Mouse (Mus musculus) midbrain, embryonic 13.5 days (tissue): ENCODE results near the gene Chchd3. TPM values are rescaled to one million over a fixed set of nuclear protein-coding genes. Genes with fewer than 3 reads are reported as not detected.
A peak's percentile ranks its signal among the peaks of the same experiment; 100 is the strongest.

Source experiments
- ATAC-seq: fragments of 200-750 bp; cut with Nextera tagmentation; 2 replicates; pipeline ENCODE4 v1.8.0; 2017; ENCODE audit warnings: mild to moderate bottlenecking, moderate TSS enrichment, moderate library complexity
- H3K27ac ChIP-seq: fragments of 300-500 bp; sonication (generic); 2 replicates; pipeline ENCODE4 v1.5.1; 2015; ENCODE audit warnings: inconsistent platforms, mild to moderate bottlenecking, moderate library complexity
- H3K27me3 ChIP-seq: fragments of 300-500 bp; sonication (generic); 2 replicates; pipeline ENCODE4 v1.6.1; 2015; ENCODE audit warnings: mild to moderate bottlenecking, inconsistent platforms
- H3K36me3 ChIP-seq: fragments of 300-500 bp; sonication (generic); 2 replicates; pipeline ENCODE4 v1.6.1; 2015; ENCODE audit warnings: mild to moderate bottlenecking, inconsistent platforms
- H3K4me1 ChIP-seq: fragments of 300-500 bp; sonication (generic); replicated peaks from 2 replicates; pipeline ENCODE4 v1.6.1; 2015; ENCODE audit warnings: inconsistent platforms
- H3K4me2 ChIP-seq: fragments of 300-500 bp; sonication (generic); replicated peaks from 2 replicates; pipeline ENCODE4 v1.6.1; 2015; ENCODE audit warnings: moderate library complexity, mild to moderate bottlenecking, inconsistent platforms
- H3K4me3 ChIP-seq: fragments of 300-500 bp; sonication (generic); replicated peaks from 2 replicates; pipeline ENCODE4 v1.5.1; 2015; ENCODE audit warnings: mild to moderate bottlenecking, inconsistent platforms
- H3K9ac ChIP-seq: fragments of 300-500 bp; sonication (generic); replicated peaks from 2 replicates; pipeline ENCODE4 v1.6.1; 2015; ENCODE audit warnings: mild to moderate bottlenecking, inconsistent platforms
- H3K9me3 ChIP-seq: fragments of 300-500 bp; sonication (generic); 2 replicates; pipeline ENCODE4 v1.6.1; 2016; ENCODE audit warnings: mild to moderate bottlenecking, inconsistent platforms
- WGBS: fragments of 180-500 bp; shearing (Covaris S2); methylation state at CpG from one replicate; pipeline ENCODE4 v1.1.7; 2015; 5-methylcytosine and 5-hydroxymethylcytosine counted together
- polyA plus RNA-seq: library from polyadenylated mRNA; unstranded; fragments of >200 nt; fragmentation: Nextera tagmentation; extraction: Ambion mirVana; gene quantifications from 2 replicates; pipeline ENCODE4 v1.2.1, GENCODE M21; 2015

Chchd3 gene
- polyA plus RNA-seq, 1 experiment from 2014 or later, result 117 TPM

GRCm38 (mm10) chr6:32837165-32837938, 222.7 kb downstream of the Chchd3 start:
- H3K4me1 ChIP-seq, result peaks cover 7% of the 10 kb centered on the region; the same call in 1 of the 2 replicates
- no peak overlapping the region for H3K4me2 ChIP-seq
- ATAC-seq, result no peak
- 71% methylated on average over 7 of the region's 7 CpGs for WGBS
- H3K4me3 ChIP-seq, result no peak overlapping the region
- H3K9ac ChIP-seq, result no peak overlapping the region
- no peaks in the 10 kb centered on the region for H3K27me3 ChIP-seq
- peaks cover 10% of the 10 kb centered on the region; the same call in 1 of the 2 replicates for H3K36me3 ChIP-seq
- H3K27ac ChIP-seq, result peak overlapping the region; percentile 42
- no peaks in the 10 kb centered on the region for H3K9me3 ChIP-seq

DNA sequence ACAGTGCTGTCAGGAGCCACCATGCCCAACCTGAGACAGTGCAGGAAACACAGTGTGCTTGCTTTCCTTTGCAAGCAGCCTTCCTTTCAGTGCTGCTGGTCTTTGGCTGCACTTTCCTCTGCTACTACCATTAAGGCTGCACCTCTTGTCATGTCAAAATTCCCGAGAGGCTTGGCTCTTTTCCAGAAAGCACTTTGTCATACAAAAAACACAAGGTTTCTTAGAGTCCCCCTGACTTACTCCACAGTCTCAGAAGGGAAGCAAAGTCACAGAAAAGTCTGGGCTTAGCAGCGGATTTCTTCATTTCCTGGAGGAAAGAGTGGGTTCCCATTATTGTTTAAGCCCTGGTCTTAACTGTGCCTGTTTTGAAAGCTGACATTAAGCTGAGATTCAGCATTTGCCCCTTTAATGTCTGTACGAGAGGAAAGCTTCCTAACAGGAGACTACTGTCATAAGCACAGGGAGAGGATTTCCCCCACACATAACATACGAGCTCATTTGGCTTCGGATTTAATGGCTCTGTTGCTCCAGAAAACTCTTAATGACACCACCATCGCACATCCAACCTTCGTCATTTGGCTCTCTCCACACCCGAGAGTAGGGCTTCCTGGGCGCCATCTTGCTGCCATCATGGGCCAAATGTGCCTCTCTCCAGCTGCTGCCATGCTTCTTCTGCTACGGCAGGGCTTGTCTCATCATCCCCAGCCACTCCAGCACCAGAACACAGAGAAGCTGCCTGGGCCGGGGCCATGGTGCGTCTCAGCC, 236.0 kb downstream of the Chchd3 start:
- 0 out of 2 replicates have a peak, but pooled peaks cover under 1% of the 10 kb centered on the region for H3K4me1 ChIP-seq
- H3K9me3 ChIP-seq, result no peaks in the 10 kb centered on the region
- H3K4me2 ChIP-seq, result no peak overlapping the region
- no peak for ATAC-seq
- no peak overlapping the region for H3K27ac ChIP-seq
- H3K4me3 ChIP-seq, result no peak overlapping the region
- H3K27me3 ChIP-seq, result no peaks in the 10 kb centered on the region
- no peaks in the 10 kb centered on the region for H3K36me3 ChIP-seq
- WGBS, result 90% methylated on average over 12 of the region's 12 CpGs
- no peak overlapping the region for H3K9ac ChIP-seq

GRCm38 (mm10) chr6:32818961-32819360, 241.1 kb downstream of the Chchd3 start:
- H3K9me3 ChIP-seq, result no peaks in the 10 kb centered on the region
- 0 out of 2 replicates have a peak, but pooled peaks cover 4% of the 10 kb centered on the region for H3K4me1 ChIP-seq
- no peak overlapping the region for H3K27ac ChIP-seq
- no peak for ATAC-seq
- WGBS, result 61% methylated on average over 4 of the region's 4 CpGs
- H3K4me3 ChIP-seq, result no peak overlapping the region
- H3K9ac ChIP-seq, result no peak overlapping the region
- no peaks in the 10 kb centered on the region for H3K27me3 ChIP-seq
- no peak overlapping the region for H3K4me2 ChIP-seq
- no peaks in the 10 kb centered on the region for H3K36me3 ChIP-seq

DNA sequence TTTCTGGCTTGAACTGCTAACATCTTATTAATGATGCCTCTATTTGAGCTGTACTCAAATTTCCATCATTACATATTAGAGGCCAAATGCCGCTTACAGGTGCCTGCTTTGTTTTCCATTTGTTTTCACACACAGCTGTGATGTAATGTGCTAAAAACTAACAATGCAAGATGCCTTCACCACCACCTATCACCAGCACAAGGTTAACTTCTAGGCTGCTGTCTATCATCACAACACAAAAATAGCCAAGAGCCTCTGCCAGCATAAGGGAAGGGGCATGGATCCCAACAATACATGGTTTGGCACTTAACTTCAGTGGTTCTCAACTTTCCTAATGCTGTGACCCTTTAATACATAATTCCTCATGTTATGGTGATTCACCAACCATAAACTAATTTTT, 251.3 kb downstream of the Chchd3 start:
- H3K27ac ChIP-seq, result no peak overlapping the region
- peaks cover 16% of the 10 kb centered on the region for H3K4me1 ChIP-seq
- no peak for ATAC-seq
- no peaks in the 10 kb centered on the region for H3K36me3 ChIP-seq
- no peak overlapping the region for H3K9ac ChIP-seq
- H3K4me2 ChIP-seq, result no peak overlapping the region
- no peaks in the 10 kb centered on the region for H3K27me3 ChIP-seq
- H3K9me3 ChIP-seq, result no peaks in the 10 kb centered on the region
- H3K4me3 ChIP-seq, result no peak overlapping the region
- WGBS, result 93% methylated on average over 1 of the region's 1 CpGs

- Histone ChIP-seq H3K36me3 (no peaks in the 10 kb centered on the region), H3K27me3 (no peaks in the 10 kb centered on the region), H3K4me3 (no peak overlapping the region), H3K9ac (no peak overlapping the region), H3K27ac (peak overlapping the region; percentile 19; the same call in 1 of the 2 replicates), H3K4me1 (peaks cover 16% of the 10 kb centered on the region), H3K9me3 (no peaks in the 10 kb centered on the region), H3K4me2 (no peak overlapping the region)
- 44% methylated on average over 4 of the region's 4 CpGs for WGBS
- no peak for ATAC-seq
Observed at GRCm38 (mm10) chr6:32807771-32808170, 252.3 kb downstream of the Chchd3 start.

DNA sequence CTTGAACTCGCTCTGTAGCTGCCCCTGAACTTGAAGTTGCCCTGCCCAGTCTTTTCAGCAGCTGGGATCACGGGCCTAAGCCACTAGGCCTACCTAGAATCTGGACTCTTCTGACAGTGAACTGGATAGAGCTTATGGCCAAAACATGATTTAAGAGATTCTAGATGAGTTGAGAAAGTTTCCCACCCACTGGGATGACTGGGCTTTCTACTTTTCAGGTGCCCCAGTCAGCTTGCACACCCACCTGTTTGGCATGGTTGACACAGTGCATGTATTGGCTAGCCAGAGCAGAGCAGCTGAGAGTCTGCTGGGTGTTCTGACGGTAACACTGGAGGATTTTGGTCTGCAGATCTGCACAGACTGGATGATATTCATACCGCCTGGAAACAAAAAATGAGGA, 256.4 kb downstream of the Chchd3 start:
- peaks cover 17% of the 10 kb centered on the region for H3K36me3 ChIP-seq
- H3K27me3 ChIP-seq, result no peaks in the 10 kb centered on the region
- no peak overlapping the region for H3K27ac ChIP-seq
- no peak overlapping the region for H3K4me2 ChIP-seq
- no peaks in the 10 kb centered on the region for H3K9me3 ChIP-seq
- peaks cover 16% of the 10 kb centered on the region for H3K4me1 ChIP-seq
- no peak overlapping the region for H3K4me3 ChIP-seq
- 94% methylated on average over 4 of the region's 4 CpGs for WGBS
- no peak for ATAC-seq
- H3K9ac ChIP-seq, result no peak overlapping the region

DNA sequence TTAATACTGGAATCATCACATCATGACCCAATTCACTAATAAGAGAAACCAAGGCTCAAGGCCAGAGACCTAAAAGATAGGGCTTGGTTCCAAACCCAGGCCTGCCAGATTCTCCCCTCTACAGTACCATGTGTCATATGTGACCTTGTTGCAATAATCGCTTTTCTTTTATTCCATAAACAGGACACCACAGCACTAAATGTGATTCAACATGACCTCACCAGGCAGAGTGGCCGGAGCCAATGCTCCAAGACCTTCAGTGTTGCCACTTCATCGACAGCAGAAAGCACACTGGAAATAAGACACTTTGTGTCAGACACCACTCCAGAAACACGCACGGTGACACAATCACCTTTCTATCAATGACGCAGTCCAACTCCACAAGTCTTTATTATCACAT, 258.3 kb downstream of the Chchd3 start:
- no peaks in the 10 kb centered on the region for H3K27me3 ChIP-seq
- peaks cover 9% of the 10 kb centered on the region; the same call in 1 of the 2 replicates for H3K4me1 ChIP-seq
- H3K9me3 ChIP-seq, result no peaks in the 10 kb centered on the region
- no peak overlapping the region for H3K27ac ChIP-seq
- H3K36me3 ChIP-seq, result peaks cover 17% of the 10 kb centered on the region
- H3K4me3 ChIP-seq, result no peak overlapping the region
- no peak overlapping the region for H3K4me2 ChIP-seq
- no peak for ATAC-seq
- 97% methylated on average over 6 of the region's 6 CpGs for WGBS
- no peak overlapping the region for H3K9ac ChIP-seq

DNA sequence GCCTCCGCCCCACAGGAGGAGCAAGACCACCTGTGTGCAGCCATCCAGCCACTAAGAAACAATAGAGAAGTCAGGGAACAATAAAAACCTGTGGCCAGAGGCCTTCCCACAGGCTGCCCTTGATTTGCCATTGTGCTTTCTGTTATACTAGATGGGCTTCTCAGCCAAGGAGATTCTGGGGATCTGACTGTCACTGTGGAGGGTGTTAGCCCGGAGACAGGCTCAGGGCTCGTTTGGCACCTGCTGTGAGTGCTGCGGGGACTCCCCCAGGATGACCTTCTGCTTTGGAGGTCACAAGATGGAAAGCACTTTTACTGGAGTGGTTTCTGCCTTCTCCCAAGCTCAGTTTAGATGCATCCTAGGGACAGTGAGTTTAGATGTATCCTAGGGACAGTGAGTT, 262.5 kb downstream of the Chchd3 start:
- WGBS, result 18% methylated on average over 4 of the region's 4 CpGs
- Histone ChIP-seq H3K4me3 (no peak overlapping the region), H3K27me3 (no peaks in the 10 kb centered on the region), H3K27ac (no peak overlapping the region), H3K9ac (no peak overlapping the region), H3K4me1 (0 out of 2 replicates have a peak, but pooled peaks cover 8% of the 10 kb centered on the region), H3K9me3 (no peaks in the 10 kb centered on the region), H3K36me3 (peaks cover 18% of the 10 kb centered on the region), H3K4me2 (no peak overlapping the region)
- ATAC-seq, result no peak

- H3K4me1 ChIP-seq, result 0 out of 2 replicates have a peak, but pooled peaks cover 8% of the 10 kb centered on the region
- H3K4me2 ChIP-seq, result no peak overlapping the region
- no peaks in the 10 kb centered on the region for H3K27me3 ChIP-seq
- no peaks in the 10 kb centered on the region for H3K9me3 ChIP-seq
- no peak overlapping the region for H3K4me3 ChIP-seq
- H3K36me3 ChIP-seq, result peaks cover 11% of the 10 kb centered on the region; the same call in 1 of the 2 replicates
- ATAC-seq, result 0 out of 2 replicates have a peak, but pooled peaks have one; percentile 27
- H3K27ac ChIP-seq, result no peak overlapping the region
- 66% methylated on average over 8 of the region's 8 CpGs for WGBS
- H3K9ac ChIP-seq, result no peak overlapping the region
Observed at GRCm38 (mm10) chr6:32795653-32796500, 264.2 kb downstream of the Chchd3 start.

- Histone ChIP-seq H3K36me3 (0 out of 2 replicates have a peak, but pooled peaks cover 10% of the 10 kb centered on the region), H3K9me3 (no peaks in the 10 kb centered on the region), H3K9ac (no peak overlapping the region), H3K4me2 (no peak overlapping the region), H3K27ac (no peak overlapping the region), H3K27me3 (no peaks in the 10 kb centered on the region), H3K4me3 (no peak overlapping the region), H3K4me1 (0 out of 2 replicates have a peak, but pooled peaks cover 8% of the 10 kb centered on the region)
- no peak for ATAC-seq
- 92% methylated on average over 1 of the region's 1 CpGs for WGBS
Observed at GRCm38 (mm10) chr6:32793575-32793974, 266.5 kb downstream of the Chchd3 start.

GRCm38 (mm10) chr6:32793163-32793562, 266.9 kb downstream of the Chchd3 start:
- H3K4me3 ChIP-seq, result no peak overlapping the region
- H3K36me3 ChIP-seq, result peaks cover 11% of the 10 kb centered on the region
- no peak for ATAC-seq
- H3K4me1 ChIP-seq, result 0 out of 2 replicates have a peak, but pooled peaks cover 8% of the 10 kb centered on the region
- H3K9me3 ChIP-seq, result no peaks in the 10 kb centered on the region
- WGBS, result 91% methylated on average over 3 of the region's 3 CpGs
- no peak overlapping the region for H3K4me2 ChIP-seq
- no peak overlapping the region for H3K27ac ChIP-seq
- no peak overlapping the region for H3K9ac ChIP-seq
- no peaks in the 10 kb centered on the region for H3K27me3 ChIP-seq
